Mouse (Mus musculus) CH12.LX (cell line): ENCODE results near the gene Nrf1. TPM values are rescaled to one million over a fixed set of nuclear protein-coding genes. Genes with fewer than 3 reads are reported as not detected.

Source experiments
- DNase-seq: peaks from one replicate; pipeline ENCODE4 v3.0.0-alpha.2; 2013; ENCODE audit errors: extremely low read depth
- H3K27ac ChIP-seq: 2 replicates; pipeline ENCODE4 v1.5.1; 2012; ENCODE audit warnings: low read depth, mild to moderate bottlenecking, control low read depth, moderate library complexity; ENCODE audit not compliant: insufficient read depth
- H3K27me3 ChIP-seq: replicated peaks from 2 replicates; pipeline ENCODE3; 2012; ENCODE audit warnings: inconsistent platforms
- H3K36me3 ChIP-seq, 2 experiments: replicated peaks in 1 of 2; 2 replicates each; pipeline versions ENCODE3 to v1.6.1; 2012; ENCODE audit warnings: inconsistent platforms in 1 of 2, low read length in 1 of 2, mild to moderate bottlenecking in 1 of 2, mixed read lengths in 1 of 2, moderate library complexity in 1 of 2; ENCODE audit not compliant: control insufficient read depth in 1 of 2, insufficient read depth in 1 of 2
- H3K4me1 ChIP-seq, 2 experiments: 2 replicates each; pipeline ENCODE4 v1.6.1; 2012; ENCODE audit warnings: inconsistent platforms in 1 of 2, moderate library complexity in 1 of 2; ENCODE audit not compliant: insufficient read depth in 2 of 2, control insufficient read depth in 1 of 2
- H3K4me2 ChIP-seq: 2 replicates; pipeline ENCODE4 v1.6.1; 2012; ENCODE audit warnings: low read depth, mild to moderate bottlenecking, control low read depth; ENCODE audit not compliant: poor library complexity, insufficient read depth, severe bottlenecking
- H3K4me3 ChIP-seq, 3 experiments: fragments of 150-350 bp in 1 of 3; sonication (generic) in 1 of 3; replicated peaks in 1 of 3; 2 replicates each; pipeline versions ENCODE3 to v1.5.1; 2011 to 2012; ENCODE audit warnings: low read depth in 2 of 3, low read length in 2 of 3, mild to moderate bottlenecking in 2 of 3, moderate library complexity in 2 of 3, control low read depth in 1 of 3, improper control_type of control experiment in 1 of 3, inconsistent platforms in 1 of 3, mixed read lengths in 1 of 3; ENCODE audit not compliant: poor library complexity in 1 of 3
- H3K79me2 ChIP-seq: replicated peaks from 2 replicates; pipeline ENCODE4 v1.6.1; 2012; ENCODE audit warnings: mild to moderate bottlenecking, moderate library complexity; ENCODE audit not compliant: control insufficient read depth, poor library complexity, insufficient read depth, severe bottlenecking; ENCODE audit errors: extremely low read depth
- H3K9ac ChIP-seq: 2 replicates; pipeline ENCODE4 v1.6.1; 2012; ENCODE audit warnings: low read depth, mild to moderate bottlenecking, control low read depth, moderate library complexity; ENCODE audit not compliant: insufficient read depth
- H3K9me3 ChIP-seq: replicated peaks from 2 replicates; pipeline ENCODE3; 2012; ENCODE audit warnings: low read length, inconsistent platforms, mixed read lengths
- CTCF ChIP-seq, 2 experiments: IDR thresholded peaks in 1 of 2; conservative IDR thresholded peaks in 1 of 2; 2 replicates each; pipeline ENCODE4 v1.5.1; 2011 to 2012; ENCODE audit warnings: low read depth in 2 of 2, low read length in 2 of 2, improper control_type of control experiment in 1 of 2, inconsistent platforms in 1 of 2, mild to moderate bottlenecking in 1 of 2, moderate library complexity in 1 of 2
- ELF1 ChIP-seq: IDR thresholded peaks from 2 replicates; pipeline ENCODE4 v1.6.1; 2014; ENCODE audit warnings: low read depth, mild to moderate bottlenecking, inconsistent platforms, low read length, improper control_type of control experiment
- ETS1 ChIP-seq: conservative IDR thresholded peaks from 2 replicates; pipeline ENCODE4 v1.6.1; 2012; ENCODE audit warnings: low read depth, mild to moderate bottlenecking, inconsistent platforms, low read length, improper control_type of control experiment, moderate library complexity
- GABPA ChIP-seq: IDR thresholded peaks from 2 replicates; pipeline ENCODE4 v1.6.1; 2012; ENCODE audit warnings: low read depth, low read length, improper control_type of control experiment, inconsistent platforms; ENCODE audit not compliant: insufficient replicate concordance
- IRF4 ChIP-seq: IDR thresholded peaks from 2 replicates; pipeline ENCODE4 v1.6.1; 2014; ENCODE audit warnings: low read depth, mild to moderate bottlenecking, inconsistent platforms, low read length, improper control_type of control experiment
- JUN ChIP-seq: IDR thresholded peaks from 2 replicates; pipeline ENCODE4 v1.6.1; 2011; ENCODE audit warnings: low read depth, mild to moderate bottlenecking, low read length, improper control_type of control experiment, moderate library complexity; ENCODE audit not compliant: insufficient read depth
- MAFK ChIP-seq: IDR thresholded peaks from 2 replicates; pipeline ENCODE4 v1.6.1; 2011; ENCODE audit warnings: low read length, improper control_type of control experiment; ENCODE audit not compliant: insufficient replicate concordance
- POLR2A ChIP-seq: IDR thresholded peaks from 2 replicates; pipeline ENCODE4 v1.6.1; 2011; ENCODE audit warnings: low read depth, mild to moderate bottlenecking, improper control_type of control experiment, low read length
- POLR2AphosphoS2 ChIP-seq: IDR thresholded peaks from 2 replicates; pipeline ENCODE4 v1.6.1; 2011; ENCODE audit warnings: low read depth, low read length, improper control_type of control experiment
- SIN3A ChIP-seq: IDR thresholded peaks from 2 replicates; pipeline ENCODE4 v1.6.1; 2012; ENCODE audit warnings: low read length, improper control_type of control experiment, inconsistent platforms
- SMC3 ChIP-seq: IDR thresholded peaks from 2 replicates; pipeline ENCODE4 v1.6.1; 2011; ENCODE audit warnings: low read depth, low read length, improper control_type of control experiment
- TBP ChIP-seq: conservative IDR thresholded peaks from 2 replicates; pipeline ENCODE4 v1.6.1; 2011; ENCODE audit warnings: low read depth, low read length, improper control_type of control experiment
- UBTF ChIP-seq: IDR thresholded peaks from 2 replicates; pipeline ENCODE4 v1.6.1; 2012; ENCODE audit warnings: low read depth, mild to moderate bottlenecking, inconsistent platforms, low read length, improper control_type of control experiment, moderate library complexity
- ZKSCAN1 ChIP-seq: IDR thresholded peaks from 2 replicates; pipeline ENCODE4 v1.6.1; 2012; ENCODE audit warnings: low read depth, inconsistent platforms, low read length, improper control_type of control experiment, borderline replicate concordance
- ZNF384 ChIP-seq: IDR thresholded peaks from 2 replicates; pipeline ENCODE4 v1.6.1; 2012; ENCODE audit warnings: low read depth, low read length, improper control_type of control experiment, inconsistent platforms
- dilution Hi-C: fragments of 300-500 bp; cut with MboI; formaldehyde crosslinking; loops from 2 replicates; pipeline ENCODE4 v1.14.3; 2020; ENCODE audit warnings: low sequenced_read_pairs; ENCODE audit not compliant: extremely low pct_unique_long_range_greater_than_20kb, extremely low pct_ligation_motif_present
- in situ Hi-C: fragments of 300-500 bp; cut with MboI; formaldehyde crosslinking; loops from 3 replicates; pipeline ENCODE4 v1.14.3; 2019; ENCODE audit warnings: low sequenced_read_pairs, low pct_ligation_motif_present, low pct_unique_long_range_greater_than_20kb, mixed read lengths
- polyA plus RNA-seq: library from polyadenylated mRNA; unstranded; fragments of >175 nt; gene quantifications from 2 replicates; pipeline ENCODE4 v1.2.1, GENCODE M21; 2012; ENCODE audit warnings: low read depth; ENCODE audit not compliant: insufficient read length
- total RNA-seq, 2 experiments: library from RNA; depleted of rRNA; stranded (reverse); fragments of 300-350 nt in 1 of 2; fragments of >200 nt in 1 of 2; gene quantifications; 2 replicates each; pipeline ENCODE4 v1.2.3; 2012 to 2014

Gene Nrf1
- total and polyA plus RNA-seq, 3 experiments, result 43.6 to 74.6 (median 51.3) TPM

GRCm38 (mm10) chr6:30121152-30121551 is 73.4 kb downstream of the Nrf1 start:
- H3K4me2 ChIP-seq, result no peak overlapping the region
- H3K9me3 ChIP-seq, result no peaks in the 10 kb centered on the region
- H3K4me1 ChIP-seq, result peaks cover 0 to 4% of the 10 kb centered on the region in 2 experiments; a peak in 1 of 4 replicates
- H3K4me3 ChIP-seq, result no peak overlapping the region
- dilution Hi-C loops (no loop called here), in situ Hi-C loops (no loop called here)
- H3K9ac ChIP-seq, result no peak overlapping the region
- H3K79me2 ChIP-seq, result no peaks in the 10 kb centered on the region
- H3K27ac ChIP-seq, result no peak overlapping the region
- H3K27me3 ChIP-seq, result no peaks in the 10 kb centered on the region
- peaks cover 41 to 83% of the 10 kb centered on the region in 2 experiments for H3K36me3 ChIP-seq
- TF ChIP-seq JUN (no peak), TBP (no peak), SMC3 (no peak)
- no peak for DNase-seq

- in situ Hi-C loops (no loop called here), dilution Hi-C loops (no loop called here)
- TF ChIP-seq CTCF (conservative IDR thresholded peaks at IDR 0.05 in 1 of 2, IDR thresholded peaks at IDR 0.05 in 1 of 2; ENCODE audit: low read depth in 2 of 2, low read length in 2 of 2) (peak in 1 of 2 experiments; percentile 8; a peak in 1 of 4 replicates), MAFK (no peak)
- H3K27ac ChIP-seq, result no peak overlapping the region
- peaks cover 0 to 4% of the 10 kb centered on the region in 2 experiments; a peak in 1 of 4 replicates for H3K4me1 ChIP-seq
- peaks cover 37 to 83% of the 10 kb centered on the region in 2 experiments for H3K36me3 ChIP-seq
- H3K9me3 ChIP-seq, result no peaks in the 10 kb centered on the region
- H3K79me2 ChIP-seq, result no peaks in the 10 kb centered on the region
- no peak overlapping the region for H3K9ac ChIP-seq
- no peak overlapping the region for H3K4me2 ChIP-seq
- no peak overlapping the region for H3K4me3 ChIP-seq
- no peaks in the 10 kb centered on the region for H3K27me3 ChIP-seq
- no peak for DNase-seq
These were observed 73.8 kb downstream of the Nrf1 start for GRCm38 (mm10) chr6:30121600-30121999.

- dilution Hi-C loops, result no loop called here
- H3K36me3 ChIP-seq, result peaks cover 28 to 81% of the 10 kb centered on the region in 2 experiments
- H3K4me2 ChIP-seq, result no peak overlapping the region
- no peaks in the 10 kb centered on the region for H3K9me3 ChIP-seq
- TF ChIP-seq SMC3 (no peak), CTCF (conservative IDR thresholded peaks at IDR 0.05 in 1 of 2, IDR thresholded peaks at IDR 0.05 in 1 of 2; ENCODE audit: low read depth in 2 of 2, low read length in 2 of 2) (no peak), ETS1 (no peak), ELF1 (no peak), POLR2A (no peak), IRF4 (no peak), ZKSCAN1 (no peak), GABPA (no peak), POLR2AphosphoS2 (no peak), ZNF384 (no peak), UBTF (no peak), SIN3A (no peak)
- DNase-seq, result no peak
- H3K4me1 ChIP-seq, result peaks cover 0 to 4% of the 10 kb centered on the region in 2 experiments; a peak in 1 of 4 replicates
- in situ Hi-C loops, result no loop called here
- no peak overlapping the region for H3K9ac ChIP-seq
- H3K79me2 ChIP-seq, result no peaks in the 10 kb centered on the region
- H3K27me3 ChIP-seq, result no peaks in the 10 kb centered on the region
- H3K4me3 ChIP-seq, result no peak overlapping the region
- H3K27ac ChIP-seq, result no peak overlapping the region
These were observed 75.6 kb downstream of the Nrf1 start for GRCm38 (mm10) chr6:30123391-30123790.
